Mouse (Mus musculus) induced T-regulatory cell, adult 2 months (primary cell): Measurements from ENCODE around the gene Klc1.

Source experiments
- DNase-seq: peaks from one replicate; pipeline ENCODE4 v3.0.0-alpha.2; 2012; ENCODE audit warnings: low read depth

Klc1 gene

GRCm38 (mm10) chr12:111813766-111814617 is 55.3 kb downstream of the Klc1 start, which contains the start of the genes Xrcc3 and Zfyve21:
Xrcc3 (minus strand) TSS chr12:111813873.
Zfyve21 (plus strand) TSS chr12:111814170.
- DNase-seq, result peak; percentile 99

- no peak for DNase-seq
Observed at GRCm38 (mm10) chr12:111814769-111815762, 56.4 kb downstream of the Klc1 start.

- DNase-seq, result no peak
Observed at GRCm38 (mm10) chr12:111816528-111816927, 57.9 kb downstream of the Klc1 start.

- DNase-seq, result no peak
Observed at GRCm38 (mm10) chr12:111816967-111817366, 58.3 kb downstream of the Klc1 start.

- DNase-seq, result no peak
Observed at GRCm38 (mm10) chr12:111817991-111818390, 59.3 kb downstream of the Klc1 start.

GRCm38 (mm10) chr12:111819936-111820335 is 61.3 kb downstream of the Klc1 start:
- DNase-seq, result no peak

- no peak for DNase-seq
Observed at GRCm38 (mm10) chr12:111820708-111821107, 62.1 kb downstream of the Klc1 start.

GRCm38 (mm10) chr12:111821931-111822330 is 63.3 kb downstream of the Klc1 start:
- no peak for DNase-seq

- DNase-seq, result no peak
Observed at GRCm38 (mm10) chr12:111827556-111827955, 68.9 kb downstream of the Klc1 start.

GRCm38 (mm10) chr12:111829447-111829846 is 70.8 kb downstream of the Klc1 start:
- no peak for DNase-seq

GRCm38 (mm10) chr12:111829954-111830353 is 71.3 kb downstream of the Klc1 start:
- DNase-seq, result no peak

- DNase-seq, result no peak
Observed at GRCm38 (mm10) chr12:111830375-111830774, 71.7 kb downstream of the Klc1 start.

GRCm38 (mm10) chr12:111832643-111833042 is 74.0 kb downstream of the Klc1 start:
- DNase-seq, result no peak

- DNase-seq, result no peak
Observed at GRCm38 (mm10) chr12:111833457-111833856, 74.8 kb downstream of the Klc1 start.

- DNase-seq, result no peak
Observed at GRCm38 (mm10) chr12:111842565-111843433, 84.2 kb downstream of the Klc1 start.

GRCm38 (mm10) chr12:111843470-111843869 is 84.8 kb downstream of the Klc1 start:
- no peak for DNase-seq

GRCm38 (mm10) chr12:111845953-111846352 is 87.3 kb downstream of the Klc1 start:
- no peak for DNase-seq

GRCm38 (mm10) chr12:111846815-111847214 is 88.2 kb downstream of the Klc1 start:
- no peak for DNase-seq

GRCm38 (mm10) chr12:111848300-111848798 is 89.7 kb downstream of the Klc1 start:
- DNase-seq, result no peak

- peak; percentile 38 for DNase-seq
Observed at GRCm38 (mm10) chr12:111851235-111851634, 92.6 kb downstream of the Klc1 start.

- peak; percentile 17 for DNase-seq
Observed at GRCm38 (mm10) chr12:111851745-111852144, 93.1 kb downstream of the Klc1 start.
